Mouse (Mus musculus) adrenal gland, postnatal 36 days (tissue): ENCODE measurements around the gene Pds5a. TPM values are rescaled to one million over a fixed set of nuclear protein-coding genes. Genes with fewer than 3 reads are reported as not detected.

Experiments
- DNase-seq, 2 experiments: peaks; one replicate each; pipeline ENCODE4 v3.0.0; 2021; ENCODE audit warnings: mixed read lengths in 1 of 2
- total RNA-seq, 2 experiments: library from RNA; stranded (reverse); gene quantifications; 2 replicates each; pipeline ENCODE4 v1.2.3; 2021

The Pds5a gene
- total RNA-seq, 2 experiments from 2014 or later = 91.0 to 91.5 TPM

- no peak for DNase-seq
Measured at GRCm38 (mm10) chr5:65565486-65565885, 132.6 kb downstream of the Pds5a start.

GRCm38 (mm10) chr5:65561125-65561893 is 136.8 kb downstream of the Pds5a start:
- no peak for DNase-seq

- no peak for DNase-seq
Measured at GRCm38 (mm10) chr5:65557109-65557508, 141.0 kb downstream of the Pds5a start.

Other genes starting within 250 kb of the Pds5a start
- 1 to 10 TPM in 1 of 2 experiments, not detected in 1; 6.0 TPM for gene Gm43552, start 205.4 kb downstream of the Pds5a start, total RNA-seq
- 100 to 1,000 TPM; 155 to 187 TPM for gene Smim14, start 161.1 kb downstream of the Pds5a start, total RNA-seq
- 10 to 100 TPM; 87.3 to 96.5 TPM for gene Ube2k, start 161.0 kb downstream of the Pds5a start, total RNA-seq
- gene N4bp2, start 65.2 kb upstream of the Pds5a start, total RNA-seq = 10 to 100 TPM; 11.7 to 16.6 TPM
- gene Rhoh, start 162.9 kb upstream of the Pds5a start, total RNA-seq = under 1 TPM; 0.30 to 0.40 TPM
- gene Chrna9, start 236.6 kb upstream of the Pds5a start, total RNA-seq = not detected